Mouse (Mus musculus) c-Kit-positive CD71-positive TER-119-positive erythroid progenitor cells, embryonic 14.5 days (primary cell): ENCODE measurements around the gene 4930579F01Rik.
A peak's percentile ranks its signal among the peaks of the same experiment; 100 is the strongest.

Experiments used
- DNase-seq: peaks from one replicate; pipeline ENCODE4 v3.0.0-alpha.2; 2013; ENCODE audit warnings: low spot score

4930579F01Rik gene

GRCm38 (mm10) chr3:138193683-138194302 lies at the start of gene 4930579F01Rik:
Gene 4930579F01Rik (minus strand): TSS chr3:138193825.
- no peak for DNase-seq

DNA sequence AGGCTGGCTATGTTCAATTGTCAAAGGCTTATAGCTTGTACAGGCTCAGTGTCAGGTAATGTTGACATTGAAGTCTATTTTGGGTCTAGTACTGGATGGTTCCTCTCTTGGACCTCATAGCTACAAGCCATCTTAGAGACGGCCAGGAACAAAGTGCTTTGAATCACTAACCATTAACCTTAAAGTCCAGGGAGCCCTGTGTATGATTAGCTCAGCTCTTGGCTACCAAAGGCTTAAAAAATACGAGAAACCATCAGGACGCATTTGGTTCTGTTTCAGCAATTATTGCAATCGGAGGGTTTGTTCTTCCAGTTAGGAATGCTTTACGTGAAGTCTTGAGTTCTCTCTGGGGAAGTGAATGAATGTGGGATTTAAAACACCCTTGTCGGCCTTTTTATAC lies 49.3 kb upstream of the 4930579F01Rik start:
- DNase-seq: no peak

DNA sequence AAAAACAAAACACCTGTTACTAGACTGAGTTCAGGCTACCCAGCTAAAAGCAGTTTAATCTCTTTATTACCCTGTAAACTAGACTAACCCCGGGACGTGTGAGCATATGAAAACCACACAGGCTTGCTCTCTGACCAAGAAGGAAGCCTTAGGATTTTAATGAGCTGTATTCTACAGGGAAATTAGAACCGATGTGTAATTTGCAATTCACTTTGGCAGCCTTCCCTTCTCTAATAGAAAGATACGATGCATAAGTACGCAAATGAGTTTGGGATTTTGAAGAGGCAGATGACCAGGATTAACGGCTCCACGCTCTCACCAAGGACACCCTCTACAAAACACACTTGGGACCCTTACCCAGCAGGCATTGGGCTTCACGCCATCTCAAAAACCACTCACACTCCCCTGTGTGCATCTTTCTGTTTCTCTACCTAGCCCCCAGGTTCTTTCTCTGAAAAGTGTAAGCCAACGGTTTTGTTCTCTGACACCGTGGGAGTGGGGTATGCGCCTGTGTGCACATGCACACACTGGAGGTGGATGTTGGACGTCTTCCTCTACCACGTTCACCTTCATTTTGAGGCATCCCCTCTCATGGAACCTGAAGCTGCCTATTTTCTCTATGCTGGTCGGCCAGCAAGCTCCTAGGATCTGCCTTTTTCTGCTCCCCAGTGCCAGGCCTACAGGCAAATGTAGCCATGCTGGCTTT lies 48.5 kb upstream of the 4930579F01Rik start:
- no peak for DNase-seq

DNA sequence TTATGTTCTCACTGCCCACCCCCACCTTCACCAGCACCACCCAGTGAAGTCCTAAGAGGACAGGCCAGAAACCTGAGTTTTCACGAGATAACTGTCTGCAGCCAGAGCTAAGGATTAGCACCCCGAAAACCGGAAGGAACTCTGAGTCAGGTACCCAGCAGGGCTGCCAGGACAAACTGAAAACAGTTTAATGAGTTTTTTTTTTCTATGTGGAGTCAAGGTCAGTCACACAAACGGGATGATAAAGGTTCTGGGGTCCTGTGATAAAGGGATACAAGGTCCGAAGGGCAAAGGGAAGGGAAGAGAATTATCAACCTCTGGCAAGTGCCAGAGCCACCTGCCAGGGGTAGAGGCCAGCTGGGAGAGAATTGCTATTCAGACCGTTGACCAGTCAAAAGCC lies 47.7 kb upstream of the 4930579F01Rik start:
- DNase-seq: no peak

DNA sequence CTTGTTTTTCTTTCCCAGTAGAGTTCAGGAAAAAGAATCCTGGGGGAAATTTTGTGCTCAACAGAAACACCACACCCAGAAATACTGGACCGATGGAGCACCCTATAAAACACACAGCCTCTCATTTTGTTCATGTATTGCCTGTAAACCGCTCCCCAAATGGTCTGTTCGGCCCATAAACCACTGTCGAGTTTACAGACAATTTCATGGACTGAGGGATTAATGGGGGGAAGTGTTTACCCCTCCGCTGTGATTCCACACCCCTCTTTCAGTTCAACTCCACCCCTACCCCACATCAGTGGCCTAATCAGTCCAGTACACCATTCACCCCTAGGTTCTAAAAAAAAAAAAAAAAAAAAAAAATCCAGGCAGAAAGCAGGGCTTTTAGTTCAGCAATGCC lies 47.3 kb upstream of the 4930579F01Rik start:
- DNase-seq: no peak

- no peak for DNase-seq
These were observed 46.8 kb upstream of the 4930579F01Rik start for GRCm38 (mm10) chr3:138240411-138240810.

DNA sequence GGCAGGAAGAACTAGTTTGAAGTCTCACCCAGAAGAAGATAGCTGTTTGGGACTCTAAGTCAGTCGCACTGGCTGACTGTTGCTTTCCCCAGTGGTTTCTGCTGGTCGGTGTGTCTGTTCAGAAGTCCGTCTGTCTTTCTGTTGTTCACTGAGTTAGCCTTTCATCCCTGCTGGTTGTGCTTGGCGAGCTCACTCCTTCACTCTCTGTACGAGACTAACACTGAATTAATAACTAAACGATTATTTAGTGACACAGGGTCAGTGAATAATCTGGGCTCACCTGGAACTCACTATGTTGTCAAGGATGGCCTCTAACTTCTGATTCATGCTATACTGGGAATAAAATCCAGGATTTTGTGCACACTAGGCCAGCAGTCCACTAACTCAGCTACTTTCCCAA lies 45.8 kb upstream of the 4930579F01Rik start:
- DNase-seq: no peak

GRCm38 (mm10) chr3:138238046-138238445 lies 44.4 kb upstream of the 4930579F01Rik start:
- no peak for DNase-seq

GRCm38 (mm10) chr3:138236546-138237163 lies 43.0 kb upstream of the 4930579F01Rik start:
- DNase-seq: no peak

DNA sequence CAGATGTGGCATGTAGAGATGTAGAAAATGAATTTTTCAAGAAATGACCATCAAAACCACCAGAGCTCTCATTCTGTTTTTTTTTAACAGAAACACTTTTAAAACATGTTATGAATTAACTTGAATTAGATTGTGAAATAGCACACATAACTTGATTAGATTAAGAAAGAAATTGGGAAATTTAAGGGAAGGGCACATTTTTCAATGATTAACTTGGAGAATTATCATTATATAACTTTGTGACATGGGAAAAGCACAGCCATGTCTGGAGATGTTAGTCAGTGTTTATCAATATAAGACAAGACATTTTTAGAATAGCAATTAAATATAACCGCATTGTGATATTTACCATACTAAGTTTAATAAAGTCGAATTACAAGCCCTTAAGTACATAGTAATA lies 37.9 kb upstream of the 4930579F01Rik start:
- no peak for DNase-seq

GRCm38 (mm10) chr3:138230266-138230665 lies 36.6 kb upstream of the 4930579F01Rik start:
- no peak for DNase-seq

- DNase-seq: no peak
These were observed 35.8 kb upstream of the 4930579F01Rik start for GRCm38 (mm10) chr3:138229448-138229847.

- DNase-seq: no peak
These were observed 34.2 kb upstream of the 4930579F01Rik start for GRCm38 (mm10) chr3:138227782-138228181.

GRCm38 (mm10) chr3:138227082-138227481 lies 33.5 kb upstream of the 4930579F01Rik start:
- DNase-seq: no peak

- DNase-seq: no peak
These were observed 32.9 kb upstream of the 4930579F01Rik start for GRCm38 (mm10) chr3:138226476-138226875.

- no peak for DNase-seq
These were observed 32.2 kb upstream of the 4930579F01Rik start for GRCm38 (mm10) chr3:138225853-138226252.

DNA sequence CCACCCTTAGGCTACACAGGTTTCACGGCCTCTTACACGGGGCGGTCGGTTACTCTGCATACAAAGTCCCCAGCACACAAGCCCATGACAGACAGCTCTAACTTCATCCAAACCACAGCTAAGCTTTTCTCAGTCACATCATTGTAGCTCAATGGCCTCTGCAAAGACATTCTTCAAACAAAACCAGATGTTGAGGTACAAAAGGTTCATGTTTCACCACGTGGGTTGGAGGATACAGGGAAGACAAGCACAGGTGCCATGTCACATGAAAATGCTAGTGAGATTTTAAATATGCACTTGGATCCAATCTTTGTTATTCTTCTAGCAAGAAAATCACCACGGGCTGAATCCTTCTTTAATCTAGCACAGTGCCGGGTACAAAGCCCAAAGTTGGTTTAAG lies 31.7 kb upstream of the 4930579F01Rik start:
- no peak for DNase-seq

- DNase-seq: no peak
These were observed 30.8 kb upstream of the 4930579F01Rik start for GRCm38 (mm10) chr3:138224363-138224954.

- DNase-seq: peak; percentile 26
These were observed 29.3 kb upstream of the 4930579F01Rik start for GRCm38 (mm10) chr3:138222952-138223351.

DNA sequence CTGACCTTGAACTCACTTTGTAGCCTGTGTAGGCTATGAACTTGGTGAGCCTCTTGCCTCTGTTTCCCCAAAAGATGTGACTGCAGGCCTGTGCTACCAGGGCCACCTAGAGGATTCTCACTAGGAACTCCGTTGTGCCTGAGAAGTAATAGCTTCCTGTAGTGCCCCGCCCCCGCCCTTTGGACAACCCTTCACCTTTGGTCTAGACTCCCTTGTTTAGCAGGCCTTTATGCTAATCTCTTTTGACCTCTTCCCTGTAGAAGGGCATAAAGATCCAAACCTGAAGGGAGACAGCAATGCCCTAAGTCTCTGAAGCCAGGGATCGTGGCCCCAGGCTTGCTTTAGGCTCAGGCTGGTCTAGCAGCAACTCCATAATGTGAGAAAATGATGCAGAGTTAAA lies 28.9 kb upstream of the 4930579F01Rik start:
- no peak for DNase-seq

DNA sequence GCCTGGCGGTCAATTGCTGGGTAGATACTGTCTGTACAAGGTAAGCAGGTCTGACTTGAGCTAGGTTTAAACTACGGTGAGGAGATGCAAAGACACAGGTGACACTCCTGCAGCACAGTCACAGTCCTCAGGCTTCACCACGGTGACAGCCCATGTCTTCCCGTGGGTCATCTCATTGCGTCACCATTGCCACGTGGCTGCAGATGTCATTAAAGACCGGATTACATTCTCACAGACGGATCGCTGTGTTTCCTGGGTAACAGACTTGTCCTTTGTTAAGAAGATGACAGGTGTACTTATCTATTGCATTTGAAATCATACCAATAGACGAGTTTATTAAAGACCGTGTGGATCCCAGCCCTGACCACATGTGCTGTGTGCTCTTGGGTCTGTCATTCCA lies 27.5 kb upstream of the 4930579F01Rik start:
- no peak for DNase-seq

DNA sequence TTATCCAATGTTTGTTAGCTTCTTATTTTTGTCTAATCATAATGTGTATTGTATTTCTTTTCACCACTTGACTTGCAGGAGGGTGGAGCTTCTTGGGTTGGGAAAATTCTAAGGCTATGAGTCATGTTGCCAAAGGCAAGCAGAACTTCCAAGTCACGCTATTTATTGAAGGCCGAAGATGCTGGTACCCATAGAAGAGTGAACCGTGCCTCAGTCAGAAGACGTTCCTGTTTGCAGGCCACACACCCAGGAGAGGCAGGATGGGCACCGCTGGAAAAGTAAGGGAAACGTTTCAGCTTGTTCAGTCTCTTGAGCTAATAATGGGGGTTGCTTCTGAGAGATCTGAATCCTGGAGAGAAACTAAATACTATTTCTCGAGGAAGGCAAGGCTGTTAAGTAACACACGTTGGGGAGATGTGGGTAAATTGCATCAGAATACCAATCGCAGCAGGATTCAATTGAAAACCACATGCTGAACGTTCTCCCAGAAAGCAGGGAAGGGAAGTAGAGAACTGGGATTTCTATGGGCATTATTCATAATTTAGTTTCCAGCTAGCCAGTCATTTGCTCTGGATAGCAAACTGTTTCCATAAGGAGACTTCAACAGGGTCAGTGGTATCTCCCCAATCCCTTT lies 24.1 kb upstream of the 4930579F01Rik start, which contains the start of gene Adh7:
TSS of gene Adh7 (plus strand) at position 130 of the 634 bp plus-strand sequence.
- DNase-seq: no peak
